Mouse (Mus musculus): ENCODE results near the gene Amigo1. TPM values are rescaled to one million over a fixed set of nuclear protein-coding genes. Genes with fewer than 3 reads are reported as not detected.

Amigo1 gene
- polyA plus RNA-seq, 1 experiment = 25.0 TPM

DNA sequence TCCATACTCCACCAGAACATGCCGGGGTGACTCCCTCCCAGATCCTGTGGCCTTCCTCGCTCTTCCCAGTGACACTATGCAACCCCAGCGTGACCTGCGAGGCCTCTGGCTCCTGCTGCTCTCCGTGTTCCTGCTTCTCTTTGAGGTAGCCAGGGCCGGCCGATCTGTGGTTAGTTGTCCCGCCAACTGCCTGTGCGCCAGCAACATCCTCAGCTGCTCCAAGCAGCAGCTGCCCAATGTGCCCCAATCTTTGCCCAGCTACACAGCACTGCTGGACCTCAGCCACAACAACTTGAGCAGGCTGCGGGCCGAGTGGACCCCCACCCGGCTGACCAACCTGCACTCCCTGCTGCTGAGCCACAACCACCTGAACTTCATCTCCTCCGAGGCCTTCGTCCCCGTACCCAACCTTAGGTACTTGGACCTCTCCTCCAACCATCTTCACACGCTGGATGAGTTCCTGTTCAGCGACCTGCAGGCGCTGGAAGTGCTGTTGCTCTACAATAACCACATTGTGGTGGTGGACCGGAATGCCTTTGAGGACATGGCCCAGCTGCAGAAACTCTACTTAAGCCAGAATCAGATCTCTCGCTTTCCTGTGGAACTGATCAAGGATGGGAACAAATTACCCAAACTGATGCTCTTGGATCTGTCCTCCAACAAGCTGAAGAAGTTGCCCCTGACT lies 1.1 kb downstream of the Amigo1 start:
- DNase-seq (ENCODE audit: low read depth) = no peak
- no peak for TF ChIP-seq POLR2A (IDR thresholded peaks at IDR 0.05; ENCODE audit: borderline replicate concordance, extremely low read depth, insufficient read depth, insufficient read length, poor library complexity, severe bottlenecking)
- no peak for TF ChIP-seq CTCF (IDR thresholded peaks at IDR 0.05; ENCODE audit: borderline replicate concordance, extremely low read depth, insufficient read depth, insufficient read length)

DNA sequence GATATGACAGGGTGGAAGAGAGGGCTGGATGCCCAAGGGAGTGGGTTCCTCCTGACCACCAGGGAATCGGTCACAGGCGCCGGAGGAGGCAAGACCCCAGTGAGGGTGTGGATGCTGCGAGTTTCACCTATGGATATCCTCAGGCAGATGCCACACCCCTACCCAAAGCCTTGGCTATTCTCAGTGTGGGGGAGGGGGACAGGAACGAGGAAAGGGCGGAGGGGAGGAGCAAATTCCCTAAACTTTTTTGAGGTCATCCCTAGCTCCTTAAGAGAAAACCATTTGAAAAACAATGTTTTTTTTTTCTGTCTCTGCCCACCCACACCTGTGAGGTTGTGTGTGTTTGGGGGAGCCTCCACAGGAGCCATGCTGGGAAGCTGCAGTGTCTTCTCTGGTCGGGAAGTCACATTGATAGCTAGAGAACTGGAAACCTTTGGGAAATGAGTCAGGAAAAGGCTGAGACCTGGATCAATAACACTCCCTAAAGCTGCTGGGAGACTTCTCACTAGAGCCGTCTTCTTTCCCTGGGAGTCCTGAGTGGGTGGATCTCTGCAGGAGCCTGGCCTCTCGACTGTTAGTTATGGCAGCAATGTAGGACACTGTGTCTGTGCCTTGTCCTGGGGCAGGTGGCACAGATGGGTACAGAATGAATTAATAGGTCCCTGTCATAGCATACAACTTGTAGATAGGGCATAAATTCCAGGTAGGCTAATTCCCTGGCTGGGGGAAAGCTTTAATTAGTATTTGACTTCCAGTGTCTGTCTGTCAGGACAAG lies 2.8 kb downstream of the Amigo1 start:
- no peak for DNase-seq (ENCODE audit: low read depth)
- no peak for TF ChIP-seq POLR2A (IDR thresholded peaks at IDR 0.05; ENCODE audit: borderline replicate concordance, extremely low read depth, insufficient read depth, insufficient read length, poor library complexity, severe bottlenecking)
- no peak for TF ChIP-seq CTCF (IDR thresholded peaks at IDR 0.05; ENCODE audit: borderline replicate concordance, extremely low read depth, insufficient read depth, insufficient read length)

DNA sequence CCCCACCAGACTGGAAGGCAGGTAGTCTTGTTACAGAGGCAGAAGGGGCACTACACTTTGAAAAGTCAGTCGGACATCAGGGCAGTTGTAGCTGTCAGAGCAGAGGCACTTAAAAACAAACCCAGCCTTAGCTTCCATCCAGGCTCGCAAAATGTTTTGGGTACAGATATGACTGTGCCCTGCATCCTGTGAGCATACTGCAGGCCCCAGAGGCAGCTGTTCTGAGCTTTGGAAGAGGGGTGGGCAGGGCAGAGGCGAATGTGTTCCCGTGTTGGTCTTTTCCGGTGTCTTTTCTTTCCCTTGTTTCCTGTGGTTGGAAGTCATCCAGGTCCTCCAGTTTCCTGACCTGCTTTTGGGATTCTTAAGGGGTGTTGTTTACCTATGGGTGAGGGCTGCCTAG lies 3.8 kb downstream of the Amigo1 start:
- TF ChIP-seq CTCF (IDR thresholded peaks at IDR 0.05; ENCODE audit: borderline replicate concordance, extremely low read depth, insufficient read depth, insufficient read length) = no peak
- no peak for TF ChIP-seq POLR2A (IDR thresholded peaks at IDR 0.05; ENCODE audit: borderline replicate concordance, extremely low read depth, insufficient read depth, insufficient read length, poor library complexity, severe bottlenecking)
- DNase-seq (ENCODE audit: low read depth) = no peak

DNA sequence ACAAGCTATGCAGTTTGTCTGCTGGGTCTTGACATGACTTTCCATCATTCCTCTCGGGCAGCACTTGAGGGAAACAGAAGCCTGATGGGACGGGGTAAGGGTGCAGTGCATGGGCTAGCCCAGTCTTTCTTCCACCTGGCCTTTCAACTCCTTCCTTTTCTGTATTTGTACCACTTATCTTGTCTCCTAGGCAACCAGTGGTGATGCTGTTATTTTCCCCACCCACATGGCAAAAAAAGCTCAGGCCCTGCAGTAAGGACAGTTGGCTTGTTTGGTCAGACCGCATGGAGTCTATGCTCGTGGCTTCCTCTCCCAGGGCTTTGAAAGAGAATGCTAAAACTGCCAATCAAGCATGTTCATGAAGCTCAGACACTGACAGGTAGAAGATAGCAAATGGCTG lies 7.6 kb downstream of the Amigo1 start:
- TF ChIP-seq CTCF (IDR thresholded peaks at IDR 0.05; ENCODE audit: borderline replicate concordance, extremely low read depth, insufficient read depth, insufficient read length) (no peak), POLR2A (IDR thresholded peaks at IDR 0.05; ENCODE audit: borderline replicate concordance, extremely low read depth, insufficient read depth, insufficient read length, poor library complexity, severe bottlenecking) (no peak)
- no peak for DNase-seq (ENCODE audit: low read depth)

DNA sequence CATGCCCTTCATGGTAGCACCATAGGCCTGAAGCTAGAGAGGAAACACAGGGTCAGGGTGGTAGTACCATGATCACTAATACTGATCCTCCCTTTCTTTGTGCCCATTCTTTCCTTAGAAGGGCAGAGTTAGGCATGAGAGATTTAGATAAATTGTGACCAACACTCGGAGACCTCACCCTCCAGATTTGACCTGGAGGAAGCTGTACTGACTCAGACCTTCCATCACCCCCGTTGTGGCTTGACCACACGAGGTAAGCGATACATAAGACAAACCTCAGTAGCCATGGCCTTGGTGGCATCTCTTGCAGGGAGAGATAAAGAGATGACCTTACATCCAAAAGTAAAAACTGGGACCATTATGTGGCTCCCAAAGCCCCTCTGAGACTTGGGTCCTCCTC lies 9.2 kb downstream of the Amigo1 start:
- TF ChIP-seq CTCF (IDR thresholded peaks at IDR 0.05; ENCODE audit: borderline replicate concordance, extremely low read depth, insufficient read depth, insufficient read length) (no peak), POLR2A (IDR thresholded peaks at IDR 0.05; ENCODE audit: borderline replicate concordance, extremely low read depth, insufficient read depth, insufficient read length, poor library complexity, severe bottlenecking) (no peak)
- DNase-seq (ENCODE audit: low read depth) = no peak

DNA sequence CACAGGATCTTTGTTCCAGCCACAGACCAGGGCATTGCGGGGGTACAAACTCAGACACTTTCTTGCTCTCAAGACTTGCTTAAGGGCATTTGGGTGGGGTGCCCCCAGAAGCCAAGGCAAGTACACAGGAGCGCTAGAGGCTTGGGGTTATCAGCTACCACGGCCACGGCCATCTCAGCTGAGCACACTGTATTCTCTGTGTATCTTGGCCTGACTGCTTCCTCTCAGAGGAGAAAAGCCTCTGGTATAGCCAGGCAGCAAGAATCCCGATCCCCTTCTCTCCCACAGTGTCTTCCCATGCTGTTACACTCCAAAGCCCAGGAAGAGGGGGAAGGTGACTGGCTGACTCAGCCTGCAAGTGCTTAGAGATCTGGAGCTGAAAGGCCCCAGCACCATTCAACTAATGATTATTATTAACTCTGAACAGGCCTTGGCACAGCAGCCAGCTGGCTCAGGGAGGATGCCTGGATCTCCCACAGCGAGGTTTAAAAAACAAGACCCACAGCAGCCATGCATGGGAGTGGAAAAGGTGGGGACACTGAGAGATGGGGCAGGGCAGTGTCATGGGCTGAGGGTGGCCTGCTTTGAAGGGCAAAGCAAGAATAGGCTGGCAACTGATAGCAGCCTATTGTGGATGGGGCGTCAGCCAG lies 9.9 kb downstream of the Amigo1 start:
- TF ChIP-seq CTCF (IDR thresholded peaks at IDR 0.05; ENCODE audit: borderline replicate concordance, extremely low read depth, insufficient read depth, insufficient read length) (no peak), POLR2A (IDR thresholded peaks at IDR 0.05; ENCODE audit: borderline replicate concordance, extremely low read depth, insufficient read depth, insufficient read length, poor library complexity, severe bottlenecking) (no peak)
- DNase-seq (ENCODE audit: low read depth) = peak; percentile 84

DNA sequence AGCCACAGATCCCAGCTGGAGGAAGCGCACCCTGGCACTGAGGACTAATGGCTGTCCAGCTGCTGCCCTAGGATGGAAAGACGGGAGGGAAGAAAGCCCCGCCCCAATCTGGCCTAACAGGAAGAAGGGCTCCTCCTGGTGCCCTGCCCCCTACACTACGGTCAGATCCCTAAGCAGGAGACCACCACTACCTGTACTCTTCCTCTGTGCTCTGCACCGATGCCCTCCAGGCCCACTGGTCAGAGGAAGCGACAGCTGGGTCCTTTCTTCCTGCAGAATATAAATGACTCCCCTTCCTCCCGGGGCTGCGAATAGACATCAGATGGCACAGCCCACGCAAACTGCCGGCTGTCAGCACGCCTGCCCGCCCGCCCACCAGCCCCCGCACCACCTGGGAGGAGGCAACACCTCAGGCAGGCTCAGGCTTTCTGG lies 10.9 kb downstream of the Amigo1 start:
- TF ChIP-seq POLR2A (IDR thresholded peaks at IDR 0.05; ENCODE audit: borderline replicate concordance, extremely low read depth, insufficient read depth, insufficient read length, poor library complexity, severe bottlenecking) (no peak), CTCF (IDR thresholded peaks at IDR 0.05; ENCODE audit: borderline replicate concordance, extremely low read depth, insufficient read depth, insufficient read length) (0 out of 2 replicates have a peak, but pooled peaks have one; percentile 9)
- DNase-seq (ENCODE audit: low read depth) = peak; percentile 79

DNA sequence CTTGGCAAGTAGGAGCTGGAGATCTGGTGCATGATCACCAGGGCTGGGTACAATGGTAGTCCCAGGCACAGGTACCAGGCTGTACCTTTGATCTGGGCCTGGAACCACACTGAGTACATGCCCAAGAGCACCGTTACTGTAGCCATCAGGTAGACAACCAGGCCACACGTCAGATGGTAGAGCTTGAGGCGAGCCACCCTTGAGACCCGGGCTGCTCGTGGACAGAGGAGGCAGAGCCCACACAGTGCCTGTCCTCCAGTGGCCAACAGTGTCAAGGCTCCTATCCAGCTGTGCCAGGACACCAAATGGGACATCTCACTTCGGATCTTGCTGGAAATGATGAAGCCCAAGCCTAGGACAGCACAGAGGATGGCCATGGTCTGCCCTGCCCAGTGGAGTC lies 13.1 kb downstream of the Amigo1 start:
- DNase-seq (ENCODE audit: low read depth) = no peak
- no peak for TF ChIP-seq CTCF (IDR thresholded peaks at IDR 0.05; ENCODE audit: borderline replicate concordance, extremely low read depth, insufficient read depth, insufficient read length)
- TF ChIP-seq POLR2A (IDR thresholded peaks at IDR 0.05; ENCODE audit: borderline replicate concordance, extremely low read depth, insufficient read depth, insufficient read length, poor library complexity, severe bottlenecking) = no peak

DNA sequence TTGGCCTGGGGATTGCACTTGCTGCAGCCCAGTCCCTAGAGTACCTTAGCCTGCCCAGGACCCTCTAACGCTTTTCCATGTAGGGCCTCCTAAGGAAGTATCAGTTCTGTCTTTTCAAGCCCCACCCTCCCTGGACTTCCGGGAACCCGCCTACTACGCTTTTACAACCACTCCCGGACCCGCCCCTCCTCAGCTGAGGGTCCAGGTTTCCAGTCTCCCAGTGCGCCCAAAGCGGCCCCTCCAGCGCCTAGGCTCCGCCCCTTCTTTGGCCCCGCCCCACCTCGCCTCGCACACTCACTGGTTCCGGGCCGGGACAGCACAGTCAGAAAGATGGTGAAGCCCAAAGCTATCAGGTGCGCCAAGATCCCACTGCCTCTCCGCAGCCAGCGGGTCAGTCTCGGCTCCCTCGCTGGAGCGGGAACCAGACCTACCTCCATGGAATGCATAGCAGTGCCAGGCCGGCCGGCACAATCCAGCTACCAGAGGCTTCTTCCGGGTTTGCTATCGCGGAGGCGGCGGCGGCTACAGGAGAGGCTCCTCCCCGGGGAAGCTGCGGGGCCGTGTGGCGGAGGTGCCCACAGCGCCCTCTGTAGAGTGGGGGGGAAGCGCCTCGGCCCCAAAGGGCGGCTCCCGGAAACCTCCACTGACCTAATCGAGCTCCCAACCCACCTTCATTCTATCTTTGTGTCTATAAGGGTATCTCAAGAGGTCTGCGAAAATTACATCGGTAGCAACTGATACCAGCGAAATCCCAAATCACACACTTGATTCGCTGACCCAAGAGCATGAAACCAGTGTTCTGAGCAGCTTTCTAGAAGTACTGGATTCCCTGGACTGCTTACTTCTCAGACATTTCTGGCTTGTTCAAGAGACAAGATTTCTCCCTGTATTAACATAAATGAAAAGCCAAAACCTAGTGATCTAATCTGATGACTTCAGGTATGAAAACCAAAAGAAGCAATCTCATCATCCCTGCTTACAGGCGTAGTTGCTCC lies 14.5 kb downstream of the Amigo1 start, which contains the start of gene Cyb561d1:
Gene Cyb561d1, minus strand, starts transcription at position 884 of the 995 bp plus-strand sequence.
- peak; percentile 92 for DNase-seq (ENCODE audit: low read depth)
- TF ChIP-seq POLR2A (IDR thresholded peaks at IDR 0.05; ENCODE audit: borderline replicate concordance, extremely low read depth, insufficient read depth, insufficient read length, poor library complexity, severe bottlenecking) = no peak
- peak; percentile 43; the same call in 1 of the 2 replicates for TF ChIP-seq CTCF (IDR thresholded peaks at IDR 0.05; ENCODE audit: borderline replicate concordance, extremely low read depth, insufficient read depth, insufficient read length)

DNA sequence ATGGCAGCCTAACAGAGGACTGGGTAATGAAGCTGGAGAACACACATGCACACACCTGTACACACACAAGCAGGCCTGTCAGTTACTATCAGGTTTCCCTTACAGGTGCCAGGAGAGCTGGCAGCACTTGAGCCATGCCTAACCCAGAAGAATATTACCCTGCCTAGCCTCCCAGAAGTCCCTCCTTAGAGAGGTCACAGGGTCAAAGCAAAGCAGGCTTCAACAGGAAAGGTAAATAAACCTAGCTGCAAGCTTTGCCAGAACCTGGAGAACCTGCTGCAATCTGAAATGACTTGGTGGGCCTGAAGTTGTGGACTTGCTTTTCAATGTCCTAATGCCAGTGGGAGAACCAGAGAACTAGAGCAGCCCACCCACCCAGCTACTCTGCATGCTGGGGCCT lies 16.4 kb downstream of the Amigo1 start:
- no peak for DNase-seq (ENCODE audit: low read depth)
- TF ChIP-seq POLR2A (IDR thresholded peaks at IDR 0.05; ENCODE audit: borderline replicate concordance, extremely low read depth, insufficient read depth, insufficient read length, poor library complexity, severe bottlenecking) (no peak), CTCF (IDR thresholded peaks at IDR 0.05; ENCODE audit: borderline replicate concordance, extremely low read depth, insufficient read depth, insufficient read length) (no peak)
